Mouse (Mus musculus) midbrain, embryonic 11.5 days (tissue): ENCODE results near the gene Wfdc1. TPM values are rescaled to one million over a fixed set of nuclear protein-coding genes. Genes with fewer than 3 reads are reported as not detected.

Source experiments
- ATAC-seq: fragments of 200-750 bp; cut with Nextera tagmentation; 2 replicates; pipeline ENCODE4 v1.8.0; 2017; ENCODE audit warnings: moderate TSS enrichment, moderate library complexity; ENCODE audit not compliant: low FRiP score
- DNase-seq: peaks from one replicate; pipeline ENCODE4 v3.0.0; 2015; ENCODE audit warnings: low spot score; ENCODE audit errors: missing footprints
- H3K27ac ChIP-seq: fragments of 300-500 bp; sonication (generic); 2 replicates; pipeline ENCODE4 v1.5.1; 2014; ENCODE audit warnings: low read depth, low read length
- H3K27me3 ChIP-seq: fragments of 300-500 bp; sonication (generic); 2 replicates; pipeline ENCODE4 v1.6.1; 2014; ENCODE audit warnings: mild to moderate bottlenecking, low read length, moderate library complexity, mixed read lengths; ENCODE audit not compliant: control insufficient read depth, insufficient read depth
- H3K36me3 ChIP-seq: fragments of 300-500 bp; sonication (generic); 2 replicates; pipeline ENCODE4 v1.6.1; 2014; ENCODE audit warnings: mild to moderate bottlenecking, low read length, moderate library complexity, mixed read lengths; ENCODE audit not compliant: control insufficient read depth, insufficient read depth
- H3K4me1 ChIP-seq: fragments of 300-500 bp; sonication (generic); 2 replicates; pipeline ENCODE4 v1.6.1; 2014; ENCODE audit warnings: low read length; ENCODE audit not compliant: control insufficient read depth, insufficient read depth
- H3K4me2 ChIP-seq: fragments of 300-500 bp; sonication (generic); 2 replicates; pipeline ENCODE4 v1.6.1; 2014; ENCODE audit warnings: mild to moderate bottlenecking, moderate library complexity
- H3K4me3 ChIP-seq: fragments of 300-500 bp; sonication (generic); 2 replicates; pipeline ENCODE4 v1.5.1; 2014; ENCODE audit warnings: low read depth, low read length
- H3K9ac ChIP-seq: fragments of 300-500 bp; sonication (generic); 2 replicates; pipeline ENCODE4 v1.6.1; 2014; ENCODE audit warnings: low read length
- H3K9me3 ChIP-seq: fragments of 300-500 bp; sonication (generic); 2 replicates; pipeline ENCODE4 v1.6.1; 2016; ENCODE audit warnings: low read length; ENCODE audit not compliant: control insufficient read depth
- WGBS: fragments of 180-500 bp; shearing (Covaris S2); extraction: QIAGEN DNeasy Blood & Tissue Kit; methylation state at CpG from one replicate; pipeline ENCODE4 v1.1.7; 2014; 5-methylcytosine and 5-hydroxymethylcytosine counted together
- polyA plus RNA-seq: library from polyadenylated mRNA; unstranded; fragments of >200 nt; fragmentation: Nextera tagmentation; extraction: Ambion mirVana; gene quantifications from 2 replicates; pipeline ENCODE4 v1.2.1, GENCODE M21; 2014

Gene Wfdc1
- polyA plus RNA-seq, 1 experiment from 2014 or later, result 11.8 TPM

- no peak overlapping the region for H3K27ac ChIP-seq
- no peaks in the 10 kb centered on the region for H3K27me3 ChIP-seq
- no peaks in the 10 kb centered on the region for H3K9me3 ChIP-seq
- WGBS, result 82% methylated on average over 6 of the region's 6 CpGs
- no peak overlapping the region for H3K4me2 ChIP-seq
- H3K4me1 ChIP-seq, result no peaks in the 10 kb centered on the region
- no peak overlapping the region for H3K4me3 ChIP-seq
- no peak overlapping the region for H3K9ac ChIP-seq
- ATAC-seq, result no peak
- H3K36me3 ChIP-seq, result no peaks in the 10 kb centered on the region
- no peak for DNase-seq
These were observed 46.1 kb downstream of the Wfdc1 start for GRCm38 (mm10) chr8:119712226-119712625.

GRCm38 (mm10) chr8:119713421-119713820 is 47.3 kb downstream of the Wfdc1 start:
- DNase-seq (no peak), ATAC-seq (no peak)
- no peaks in the 10 kb centered on the region for H3K9me3 ChIP-seq
- no peak overlapping the region for H3K27ac ChIP-seq
- no peak overlapping the region for H3K4me2 ChIP-seq
- H3K9ac ChIP-seq, result no peak overlapping the region
- WGBS, result 82% methylated on average over 5 of the region's 5 CpGs
- H3K27me3 ChIP-seq, result no peaks in the 10 kb centered on the region
- H3K4me3 ChIP-seq, result no peak overlapping the region
- H3K4me1 ChIP-seq, result no peaks in the 10 kb centered on the region
- H3K36me3 ChIP-seq, result no peaks in the 10 kb centered on the region

- no peak overlapping the region for H3K4me3 ChIP-seq
- ATAC-seq, result no peak
- WGBS, result 76% methylated on average over 12 of the region's 12 CpGs
- no peaks in the 10 kb centered on the region for H3K36me3 ChIP-seq
- no peak overlapping the region for H3K9ac ChIP-seq
- H3K27me3 ChIP-seq, result no peaks in the 10 kb centered on the region
- no peak overlapping the region for H3K27ac ChIP-seq
- no peaks in the 10 kb centered on the region for H3K9me3 ChIP-seq
- H3K4me1 ChIP-seq, result no peaks in the 10 kb centered on the region
- H3K4me2 ChIP-seq, result no peak overlapping the region
- DNase-seq, result no peak
These were observed 49.1 kb downstream of the Wfdc1 start for GRCm38 (mm10) chr8:119715221-119715620.

- Histone ChIP-seq H3K27ac (no peak overlapping the region), H3K4me3 (no peak overlapping the region), H3K4me2 (no peak overlapping the region), H3K36me3 (no peaks in the 10 kb centered on the region), H3K9me3 (no peaks in the 10 kb centered on the region), H3K9ac (no peak overlapping the region), H3K4me1 (no peaks in the 10 kb centered on the region), H3K27me3 (no peaks in the 10 kb centered on the region)
- DNase-seq (no peak), ATAC-seq (no peak)
These were observed 50.6 kb downstream of the Wfdc1 start for GRCm38 (mm10) chr8:119716730-119717299.

GRCm38 (mm10) chr8:119717765-119718164 is 51.6 kb downstream of the Wfdc1 start:
- DNase-seq (peak; percentile 91), ATAC-seq (no peak)
- H3K4me2 ChIP-seq, result no peak overlapping the region
- no peak overlapping the region for H3K27ac ChIP-seq
- H3K4me1 ChIP-seq, result no peaks in the 10 kb centered on the region
- 63% methylated on average over 9 of the region's 9 CpGs for WGBS
- no peaks in the 10 kb centered on the region for H3K27me3 ChIP-seq
- no peaks in the 10 kb centered on the region for H3K9me3 ChIP-seq
- H3K36me3 ChIP-seq, result no peaks in the 10 kb centered on the region
- H3K9ac ChIP-seq, result no peak overlapping the region
- no peak overlapping the region for H3K4me3 ChIP-seq

- H3K4me3 ChIP-seq, result no peak overlapping the region
- no peak overlapping the region for H3K4me2 ChIP-seq
- H3K27me3 ChIP-seq, result no peaks in the 10 kb centered on the region
- H3K36me3 ChIP-seq, result no peaks in the 10 kb centered on the region
- no peak for ATAC-seq
- H3K27ac ChIP-seq, result no peak overlapping the region
- no peaks in the 10 kb centered on the region for H3K9me3 ChIP-seq
- no peak overlapping the region for H3K9ac ChIP-seq
- no peak for DNase-seq
- 67% methylated on average over 12 of the region's 12 CpGs for WGBS
- H3K4me1 ChIP-seq, result no peaks in the 10 kb centered on the region
These were observed 52.9 kb downstream of the Wfdc1 start for GRCm38 (mm10) chr8:119719011-119719501.

GRCm38 (mm10) chr8:119722348-119722747 is 56.2 kb downstream of the Wfdc1 start:
- Histone ChIP-seq H3K27ac (no peak overlapping the region), H3K27me3 (no peaks in the 10 kb centered on the region), H3K4me3 (no peak overlapping the region), H3K9me3 (no peaks in the 10 kb centered on the region), H3K9ac (no peak overlapping the region), H3K4me2 (no peak overlapping the region), H3K36me3 (no peaks in the 10 kb centered on the region), H3K4me1 (no peaks in the 10 kb centered on the region)
- WGBS, result 51% methylated on average over 6 of the region's 6 CpGs
- DNase-seq (no peak), ATAC-seq (no peak)

- H3K4me3 ChIP-seq, result no peak overlapping the region
- H3K4me2 ChIP-seq, result no peak overlapping the region
- no peak overlapping the region for H3K27ac ChIP-seq
- no peaks in the 10 kb centered on the region for H3K36me3 ChIP-seq
- WGBS, result 76% methylated on average over 4 of the region's 4 CpGs
- no peaks in the 10 kb centered on the region for H3K4me1 ChIP-seq
- DNase-seq, result no peak
- no peak overlapping the region for H3K9ac ChIP-seq
- no peak for ATAC-seq
- no peaks in the 10 kb centered on the region for H3K9me3 ChIP-seq
- no peaks in the 10 kb centered on the region for H3K27me3 ChIP-seq
These were observed 57.5 kb downstream of the Wfdc1 start for GRCm38 (mm10) chr8:119723676-119724075.

- Histone ChIP-seq H3K4me3 (no peak overlapping the region), H3K4me1 (no peaks in the 10 kb centered on the region), H3K4me2 (no peak overlapping the region), H3K36me3 (no peaks in the 10 kb centered on the region), H3K27me3 (no peaks in the 10 kb centered on the region), H3K27ac (no peak overlapping the region), H3K9ac (no peak overlapping the region), H3K9me3 (no peaks in the 10 kb centered on the region)
- DNase-seq, result no peak
- no peak for ATAC-seq
- 77% methylated on average over 6 of the region's 6 CpGs for WGBS
These were observed 58.4 kb downstream of the Wfdc1 start for GRCm38 (mm10) chr8:119724596-119724995.
